ENCODE assay signal across 10 mouse cellular contexts in genomic region chr5:3500957-3501563, GRCm38 (mm10). TPM values are rescaled to one million over a fixed set of nuclear protein-coding genes. Genes with fewer than 3 reads are reported as not detected.
DNase-seq lines count a peak whose midpoint lies in the region; ATAC-seq and TF ChIP-seq lines count a peak whose summit lies in the region.
"Had no signal": no experiment of that assay in that cellular context is flagged by ENCODE, and none has a peak within 500 bp of the region (broad histone marks: within the 10 kb centered on the region; RNA-seq: fewer than 3 reads in every experiment).

No protein-coding gene starts in this region.

- no peak for DNase-seq in heart, postnatal 0 days (ENCODE audit: low spot score)
- peak; percentile 45 for DNase-seq in thymus, postnatal 4 days
- DNase-seq in thymus, postnatal 14 days: no peak
- DNase-seq in ovary, adult 18-20 months (ENCODE audit: low spot score): no peak
- no peak for DNase-seq in layer of hippocampus, adult 11-12 months (ENCODE audit: low spot score)
- DNase-seq: cerebellum, adult 18-20 months; forebrain, postnatal 0 days had no signal

- TF ChIP-seq EP300 in heart, postnatal 0 days (IDR thresholded peaks at IDR 0.05; ENCODE audit: low read depth): no peak

- no peaks in the 10 kb centered on the region for H3K9me3 ChIP-seq in heart, postnatal 0 days (replicated peaks; ENCODE audit: control insufficient read depth, low read length)
- H3K9me3 ChIP-seq in heart, embryonic 12.5 days (replicated peaks): no peaks in the 10 kb centered on the region
- H3K9me3 ChIP-seq in limb, embryonic 13.5 days: no peaks in the 10 kb centered on the region

- TF ChIP-seq POLR2A in small intestine, adult 2 months (IDR thresholded peaks at IDR 0.05; ENCODE audit: low read depth, low read length): no peak

- H3K9ac ChIP-seq in heart, postnatal 0 days (replicated peaks; ENCODE audit: low read depth, low read length): no peak overlapping the region
- H3K9ac ChIP-seq in heart, embryonic 12.5 days: no peak overlapping the region
- H3K9ac ChIP-seq in limb, embryonic 13.5 days: peak overlapping the region; percentile 8; the same call in 1 of the 2 replicates
- H3K9ac ChIP-seq: forebrain, postnatal 0 days had no signal

- H3K4me3 ChIP-seq in heart, postnatal 0 days (ENCODE audit: low read depth, low read length): no peak overlapping the region
- no peak overlapping the region for H3K4me3 ChIP-seq in heart, embryonic 12.5 days
- no peak overlapping the region for H3K4me3 ChIP-seq in limb, embryonic 13.5 days
- no peak overlapping the region for H3K4me3 ChIP-seq in small intestine, adult 2 months (ENCODE audit: low read depth, low read length)

- H3K4me1 ChIP-seq in heart, postnatal 0 days (ENCODE audit: control insufficient read depth, insufficient read depth): peaks cover 48% of the 10 kb centered on the region
- H3K4me1 ChIP-seq in heart, embryonic 12.5 days (replicated peaks): peaks cover 48% of the 10 kb centered on the region
- H3K4me1 ChIP-seq in limb, embryonic 13.5 days: peaks cover 31% of the 10 kb centered on the region
- H3K4me1 ChIP-seq in small intestine, adult 2 months (ENCODE audit: control insufficient read depth, insufficient read depth, insufficient read length, low read length): peaks cover 14% of the 10 kb centered on the region

- no peaks in the 10 kb centered on the region for H3K36me3 ChIP-seq in heart, postnatal 0 days (replicated peaks; ENCODE audit: control insufficient read depth, insufficient read depth, low read length)
- no peaks in the 10 kb centered on the region for H3K36me3 ChIP-seq in heart, embryonic 12.5 days
- no peaks in the 10 kb centered on the region for H3K36me3 ChIP-seq in limb, embryonic 13.5 days
- no peaks in the 10 kb centered on the region for H3K36me3 ChIP-seq in small intestine, adult 2 months (ENCODE audit: control insufficient read depth, insufficient read depth, low read length)

- H3K27ac ChIP-seq in heart, postnatal 0 days (ENCODE audit: low read depth): peak overlapping the region; percentile 79
- no peak overlapping the region for H3K27ac ChIP-seq in heart, embryonic 12.5 days (ENCODE audit: poor library complexity, severe bottlenecking)
- no peak overlapping the region for H3K27ac ChIP-seq in limb, embryonic 13.5 days
- H3K27ac ChIP-seq in small intestine, adult 2 months (ENCODE audit: insufficient read depth, low read depth, low read length): peak overlapping the region; percentile 39; the same call in 1 of the 2 replicates

- ATAC-seq in heart, postnatal 0 days (ENCODE audit: insufficient read depth, low read depth): no peak
- ATAC-seq in heart, embryonic 12.5 days (ENCODE audit: insufficient number of reproducible peaks, low FRiP score): no peak
- no peak for ATAC-seq in limb, embryonic 13.5 days (ENCODE audit: low FRiP score, low read depth)
- ATAC-seq: forebrain, postnatal 0 days had no signal

- H3K27me3 ChIP-seq in heart, postnatal 0 days (ENCODE audit: control insufficient read depth, insufficient read depth, low read length): no peaks in the 10 kb centered on the region
- no peaks in the 10 kb centered on the region for H3K27me3 ChIP-seq in heart, embryonic 12.5 days (replicated peaks)
- no peaks in the 10 kb centered on the region for H3K27me3 ChIP-seq in limb, embryonic 13.5 days
- no peaks in the 10 kb centered on the region for H3K27me3 ChIP-seq in small intestine, adult 2 months (ENCODE audit: control insufficient read depth, insufficient read depth, low read length)

- H3K4me2 ChIP-seq in heart, postnatal 0 days (ENCODE audit: low read depth, low read length): no peak overlapping the region
- H3K4me2 ChIP-seq in heart, embryonic 12.5 days: no peak overlapping the region
- H3K4me2 ChIP-seq in limb, embryonic 13.5 days (replicated peaks): no peak overlapping the region

- TF ChIP-seq CTCF in heart, postnatal 0 days (IDR thresholded peaks at IDR 0.05; ENCODE audit: low read depth): no peak
- no peak for TF ChIP-seq CTCF in small intestine, adult 2 months (IDR thresholded peaks at IDR 0.05; ENCODE audit: extremely low read depth, insufficient read length, insufficient replicate concordance, low read depth, low read length)

- WGBS in heart, postnatal 0 days: 62% methylated on average over 8 of the region's 8 CpGs
- 67% methylated on average over 8 of the region's 8 CpGs for WGBS in heart, embryonic 12.5 days
- WGBS in limb, embryonic 13.5 days: 52% methylated on average over 8 of the region's 8 CpGs
- 52% methylated on average over 8 of the region's 8 CpGs for WGBS in small intestine, adult 2 months

RNA-seq across cellular contexts. Expression of gene Fam133b, which starts 42.6 kb away (rescaled TPM):
- 11.4 and 15.5 TPM in 2 replicates for total RNA-seq in heart, postnatal 0 days (2014; rRNA removed; ENCODE audit: low replicate concordance)
- polyA plus RNA-seq in heart, postnatal 0 days (2015; fragmentation: Nextera tagmentation; extraction: Ambion mirVana): 12.9 and 15.0 TPM in 2 replicates
- 17.9 and 21.3 TPM in 2 replicates for polyA plus RNA-seq in heart, embryonic 12.5 days (2016; fragmentation: Nextera tagmentation; extraction: Ambion mirVana)
- 34.1 and 36.8 TPM in 2 replicates for polyA plus RNA-seq in limb, embryonic 13.5 days (2015; fragmentation: Nextera tagmentation; extraction: Ambion mirVana)
- 0.72 and 1.7 TPM in 2 replicates for polyA plus RNA-seq in small intestine, adult 2 months (2012; rRNA removed)

Comparison
In these comparisons a context has a peak if more than half of its experiments do, and no peak if none do; other contexts are left out.
1. H3K27ac ChIP-seq: peak in heart, postnatal 0 days (single experiment) and small intestine, adult 2 months (single experiment); none in heart, embryonic 12.5 days (single experiment) and limb, embryonic 13.5 days (single experiment).